Mouse (Mus musculus) bone marrow macrophage, adult 2 months (primary cell): ENCODE measurements around the gene Unc5cl.

ENCODE experiments used
- CTCF ChIP-seq: IDR thresholded peaks from 2 replicates; pipeline ENCODE4 v1.5.1; 2012; ENCODE audit warnings: low read depth, mild to moderate bottlenecking, low read length, moderate library complexity
- POLR2A ChIP-seq: IDR thresholded peaks from 2 replicates; pipeline ENCODE4 v1.6.1; 2012; ENCODE audit warnings: mild to moderate bottlenecking, low read depth, low read length, borderline replicate concordance

GRCm38 (mm10) chr17:48538328-48538727 lies 83.6 kb downstream of the Unc5cl start:
- TF ChIP-seq CTCF (peak; percentile 45; the same call in 1 of the 2 replicates), POLR2A (no peak)
